Mouse (Mus musculus) hindbrain, embryonic 11.5 days (tissue): ENCODE data around the gene Marcksl1. TPM values are rescaled to one million over a fixed set of nuclear protein-coding genes. Genes with fewer than 3 reads are reported as not detected.

Experiments
- ATAC-seq: fragments of 200-750 bp; cut with Nextera tagmentation; 2 replicates; pipeline ENCODE4 v1.8.0; 2017; ENCODE audit warnings: mild to moderate bottlenecking, moderate TSS enrichment, moderate library complexity; ENCODE audit not compliant: low FRiP score
- DNase-seq: peaks from one replicate; pipeline ENCODE4 v3.0.0-alpha.2; 2015; ENCODE audit warnings: low spot score
- H3K27ac ChIP-seq: fragments of 300-500 bp; sonication (generic); 2 replicates; pipeline ENCODE4 v1.5.1; 2014; ENCODE audit warnings: mild to moderate bottlenecking, low read depth, low read length
- H3K27me3 ChIP-seq: fragments of 300-500 bp; sonication (generic); 2 replicates; pipeline ENCODE4 v1.6.1; 2014; ENCODE audit warnings: mild to moderate bottlenecking, low read length, moderate library complexity, mixed read lengths; ENCODE audit not compliant: control insufficient read depth, insufficient read depth
- H3K36me3 ChIP-seq: fragments of 300-500 bp; sonication (generic); 2 replicates; pipeline ENCODE4 v1.6.1; 2014; ENCODE audit warnings: mild to moderate bottlenecking, low read length, moderate library complexity, mixed read lengths; ENCODE audit not compliant: control insufficient read depth, insufficient read depth
- H3K4me1 ChIP-seq: fragments of 300-500 bp; sonication (generic); replicated peaks from 2 replicates; pipeline ENCODE4 v1.6.1; 2014; ENCODE audit warnings: low read length, mixed read lengths; ENCODE audit not compliant: control insufficient read depth, insufficient read depth
- H3K4me2 ChIP-seq: fragments of 300-500 bp; sonication (generic); replicated peaks from 2 replicates; pipeline ENCODE4 v1.6.1; 2014; ENCODE audit warnings: mild to moderate bottlenecking, low read depth, low read length
- H3K4me3 ChIP-seq: fragments of 300-500 bp; sonication (generic); 2 replicates; pipeline ENCODE4 v1.5.1; 2014; ENCODE audit warnings: low read depth, low read length
- H3K9ac ChIP-seq: fragments of 300-500 bp; sonication (generic); 2 replicates; pipeline ENCODE4 v1.6.1; 2014; ENCODE audit warnings: low read depth, low read length
- H3K9me3 ChIP-seq: fragments of 300-500 bp; sonication (generic); 2 replicates; pipeline ENCODE4 v1.6.1; 2016; ENCODE audit warnings: low read length; ENCODE audit not compliant: control insufficient read depth
- WGBS: fragments of 180-500 bp; shearing (Covaris S2); extraction: QIAGEN DNeasy Blood & Tissue Kit; methylation state at CpG from one replicate; pipeline ENCODE4 v1.1.7; 2014; 5-methylcytosine and 5-hydroxymethylcytosine counted together
- polyA plus RNA-seq: library from polyadenylated mRNA; unstranded; fragments of >200 nt; fragmentation: Nextera tagmentation; extraction: Ambion mirVana; gene quantifications from 2 replicates; pipeline ENCODE4 v1.2.1, GENCODE M21; 2014

The Marcksl1 gene
- polyA plus RNA-seq, 1 experiment from 2014 or later: 1,707 TPM

DNA sequence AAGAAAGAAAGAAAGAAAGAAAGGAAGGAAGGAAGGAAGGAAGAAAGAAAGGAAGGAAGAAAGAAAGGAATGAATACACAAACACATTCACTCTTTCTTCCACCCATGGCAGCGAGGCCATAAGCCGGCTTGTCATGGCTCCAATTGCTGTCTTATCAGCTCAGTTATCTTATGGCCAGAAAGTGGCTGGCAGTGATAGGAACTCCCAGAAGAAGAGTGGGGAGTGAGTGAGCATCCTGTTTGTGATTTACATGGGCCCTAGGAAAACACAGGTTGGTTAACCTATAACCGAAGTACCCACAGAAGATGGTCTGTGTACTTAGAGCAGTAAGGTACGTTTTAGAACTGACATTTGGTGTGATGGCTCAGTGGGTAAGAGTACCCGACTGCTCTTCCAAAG, 47.8 kb downstream of the Marcksl1 start:
- Histone ChIP-seq H3K27me3 (no peaks in the 10 kb centered on the region), H3K9me3 (no peaks in the 10 kb centered on the region), H3K36me3 (no peaks in the 10 kb centered on the region), H3K9ac (no peak overlapping the region), H3K4me2 (no peak overlapping the region), H3K4me1 (no peaks in the 10 kb centered on the region), H3K27ac (no peak overlapping the region), H3K4me3 (no peak overlapping the region)
- no peak for DNase-seq
- 91% methylated on average over 5 of the region's 5 CpGs for WGBS
- no peak for ATAC-seq

DNA sequence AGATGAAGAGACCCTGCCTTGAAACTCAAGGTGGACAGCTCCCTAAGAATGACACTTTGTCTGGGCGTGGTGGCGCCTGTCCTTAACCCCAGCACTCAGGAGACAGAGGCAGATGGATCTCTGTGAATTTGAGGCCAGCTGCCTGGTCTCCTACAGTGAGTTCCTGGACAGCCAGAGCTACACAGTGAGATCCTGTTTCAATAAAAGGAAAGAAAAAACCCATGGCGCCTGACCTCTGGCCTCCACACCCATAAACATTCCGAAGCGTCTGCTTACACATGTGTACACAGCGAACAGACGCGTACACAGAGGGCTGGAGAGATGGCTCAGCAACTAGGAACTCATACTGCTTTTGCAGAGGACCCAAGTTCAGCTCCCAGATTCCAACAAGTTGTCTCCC, 50.3 kb downstream of the Marcksl1 start:
- 59% methylated on average over 8 of the region's 8 CpGs for WGBS
- no peak overlapping the region for H3K27ac ChIP-seq
- no peaks in the 10 kb centered on the region for H3K27me3 ChIP-seq
- H3K36me3 ChIP-seq: no peaks in the 10 kb centered on the region
- H3K9me3 ChIP-seq: no peaks in the 10 kb centered on the region
- peak; percentile 34 for DNase-seq
- no peak overlapping the region for H3K4me3 ChIP-seq
- ATAC-seq: no peak
- H3K4me2 ChIP-seq: no peak overlapping the region
- no peaks in the 10 kb centered on the region for H3K4me1 ChIP-seq
- H3K9ac ChIP-seq: no peak overlapping the region

GRCm38 (mm10) chr4:129565139-129565538, 51.8 kb downstream of the Marcksl1 start:
- H3K4me3 ChIP-seq: no peak overlapping the region
- H3K9me3 ChIP-seq: no peaks in the 10 kb centered on the region
- no peaks in the 10 kb centered on the region for H3K4me1 ChIP-seq
- H3K27ac ChIP-seq: no peak overlapping the region
- 84% methylated on average over 6 of the region's 6 CpGs for WGBS
- H3K4me2 ChIP-seq: no peak overlapping the region
- H3K9ac ChIP-seq: no peak overlapping the region
- ATAC-seq: no peak
- no peak for DNase-seq
- no peaks in the 10 kb centered on the region for H3K27me3 ChIP-seq
- H3K36me3 ChIP-seq: no peaks in the 10 kb centered on the region

Other genes with a start within 250 kb of the Marcksl1 start
- gene Sync, start 226.0 kb upstream of the Marcksl1 start, polyA plus RNA-seq: 0.56 and 0.99 TPM in 2 replicates
- 505 and 518 TPM in 2 replicates for gene Rbbp4, start 178.2 kb upstream of the Marcksl1 start, polyA plus RNA-seq
- 42.7 and 45.2 TPM in 2 replicates for gene Zbtb8os, start 177.9 kb upstream of the Marcksl1 start, polyA plus RNA-seq
- gene Zbtb8a, start 135.5 kb upstream of the Marcksl1 start, polyA plus RNA-seq: 8.1 and 11.5 TPM in 2 replicates
- 2.5 and 2.8 TPM in 2 replicates for gene Zbtb8b, start 72.7 kb upstream of the Marcksl1 start, polyA plus RNA-seq
- 25.6 and 26.3 TPM in 2 replicates for gene Bsdc1, start 52.0 kb upstream of the Marcksl1 start, polyA plus RNA-seq
- not detected in 2 replicates for gene Tssk3, start 22.6 kb upstream of the Marcksl1 start, polyA plus RNA-seq
- not detected in 2 replicates for gene Fam229a, start 22.4 kb upstream of the Marcksl1 start, polyA plus RNA-seq
- gene Hdac1, start 29.1 kb downstream of the Marcksl1 start, polyA plus RNA-seq: 206 and 220 TPM in 2 replicates
- gene Lck, start 60.1 kb downstream of the Marcksl1 start, polyA plus RNA-seq: 5.6 and 5.8 TPM in 2 replicates
- 1.0 and 1.6 TPM in 2 replicates for gene Fam167b, start 65.0 kb downstream of the Marcksl1 start, polyA plus RNA-seq
- 274 TPM in 2 replicates for gene Eif3i, start 87.1 kb downstream of the Marcksl1 start, polyA plus RNA-seq
- gene Tmem234, start 87.1 kb downstream of the Marcksl1 start, polyA plus RNA-seq: 177 and 195 TPM in 2 replicates
- gene Dcdc2b, start 100.7 kb downstream of the Marcksl1 start, polyA plus RNA-seq: 1.6 and 2.7 TPM in 2 replicates
- gene Iqcc, start 105.5 kb downstream of the Marcksl1 start, polyA plus RNA-seq: 25.3 and 25.7 TPM in 2 replicates
- 77.7 and 79.6 TPM in 2 replicates for gene Ccdc28b, start 110.4 kb downstream of the Marcksl1 start, polyA plus RNA-seq
- gene Txlna, start 127.5 kb downstream of the Marcksl1 start, polyA plus RNA-seq: 96.3 and 101 TPM in 2 replicates
- gene Kpna6, start 159.2 kb downstream of the Marcksl1 start, polyA plus RNA-seq: 13.9 and 15.2 TPM in 2 replicates
- 27.7 and 30.9 TPM in 2 replicates for gene Tmem39b, start 183.3 kb downstream of the Marcksl1 start, polyA plus RNA-seq
- 158 and 183 TPM in 2 replicates for gene Khdrbs1, start 228.7 kb downstream of the Marcksl1 start, polyA plus RNA-seq